Mouse (Mus musculus) ES-Bruce4 (cell line): ENCODE results near the gene Tmcc2.
"Not testable (repeated sequence)": the region's sequence is repeated elsewhere in the genome, so short reads cannot be mapped to it uniquely, and the experiment has no call there.

ENCODE experiments used
- CTCF ChIP-seq: IDR thresholded peaks from one replicate; pipeline ENCODE4 v1.8.1; 2011; ENCODE audit warnings: low read depth, low read length
- EP300 ChIP-seq: IDR thresholded peaks from 2 replicates; pipeline ENCODE4 v1.6.1; 2011; ENCODE audit warnings: low read depth, low read length; ENCODE audit not compliant: insufficient read depth
- POLR2A ChIP-seq: IDR thresholded peaks from one replicate; pipeline ENCODE4 v1.8.1; 2011; ENCODE audit warnings: low read length; ENCODE audit not compliant: insufficient read depth

DNA sequence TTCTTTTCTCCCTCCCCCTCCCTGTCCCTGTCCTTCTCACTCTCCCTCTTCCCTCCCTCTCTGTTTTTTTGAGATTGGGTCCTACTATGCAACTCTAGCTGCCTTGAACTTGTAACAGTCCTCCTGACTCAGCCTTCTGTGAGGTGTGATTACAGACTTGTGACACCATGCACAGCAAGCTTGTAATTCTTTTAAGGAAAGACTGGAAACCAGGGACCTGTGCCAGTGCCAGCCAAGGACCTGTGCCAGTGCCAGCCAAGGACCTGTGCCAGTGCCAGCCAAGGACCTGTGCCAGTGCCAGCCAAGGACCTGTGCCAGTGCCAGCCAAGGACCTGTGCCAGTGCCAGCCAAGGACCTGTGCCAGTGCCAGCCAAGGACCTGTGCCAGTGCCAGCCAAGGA is 42.0 kb downstream of the Tmcc2 start:
- TF ChIP-seq POLR2A, CTCF, EP300: not testable (repeated sequence)
